Mouse (Mus musculus): Measurements from ENCODE around the gene Lrp6.

GRCm38 (mm10) chr6:134510280-134510679, 56.5 kb downstream of the Lrp6 start:
- TF ChIP-seq CTCF (IDR thresholded peaks at IDR 0.05; ENCODE audit: control insufficient read depth, insufficient read depth, insufficient replicate concordance, low read depth, low read length), result no peak
- no peak for TF ChIP-seq POLR2A (IDR thresholded peaks at IDR 0.05; ENCODE audit: control insufficient read depth, low read depth, low read length)
